Mouse (Mus musculus) erythroblast, embryonic 14.5 days (primary cell): ENCODE results near the gene Emc1. TPM values are rescaled to one million over a fixed set of nuclear protein-coding genes. Genes with fewer than 3 reads are reported as not detected.

Experiments used
- H3K27me3 ChIP-seq: 2 replicates; pipeline ENCODE4 v1.6.1; 2012; ENCODE audit warnings: inconsistent platforms; ENCODE audit not compliant: control insufficient read depth
- H3K36me3 ChIP-seq: 2 replicates; pipeline ENCODE4 v1.6.1; 2012; ENCODE audit warnings: mild to moderate bottlenecking, inconsistent platforms; ENCODE audit not compliant: control insufficient read depth
- H3K4me1 ChIP-seq: 2 replicates; pipeline ENCODE4 v1.6.1; 2012; ENCODE audit warnings: inconsistent platforms; ENCODE audit not compliant: control insufficient read depth
- H3K4me3 ChIP-seq: replicated peaks from 2 replicates; pipeline ENCODE3; 2012; ENCODE audit warnings: moderate library complexity, mild to moderate bottlenecking, inconsistent platforms
- H3K9me3 ChIP-seq: 2 replicates; pipeline ENCODE4 v1.6.1; 2012; ENCODE audit warnings: low read length, inconsistent platforms, mixed read lengths; ENCODE audit not compliant: control insufficient read depth
- GATA1 ChIP-seq: IDR thresholded peaks from 2 replicates; pipeline ENCODE4 v1.6.1; 2012; ENCODE audit warnings: low read length, inconsistent platforms, mixed read lengths
- TAL1 ChIP-seq: IDR thresholded peaks from 3 replicates; pipeline ENCODE4 v1.6.1; 2012; ENCODE audit warnings: low read length, inconsistent platforms, mixed read lengths
- polyA plus RNA-seq: library from polyadenylated mRNA; stranded (reverse); fragments of >175 nt; gene quantifications from 2 replicates; pipeline ENCODE4 v1.2.3, GENCODE M21; 2012

Gene Emc1
- polyA plus RNA-seq, 1 experiment = 0.37 TPM

DNA sequence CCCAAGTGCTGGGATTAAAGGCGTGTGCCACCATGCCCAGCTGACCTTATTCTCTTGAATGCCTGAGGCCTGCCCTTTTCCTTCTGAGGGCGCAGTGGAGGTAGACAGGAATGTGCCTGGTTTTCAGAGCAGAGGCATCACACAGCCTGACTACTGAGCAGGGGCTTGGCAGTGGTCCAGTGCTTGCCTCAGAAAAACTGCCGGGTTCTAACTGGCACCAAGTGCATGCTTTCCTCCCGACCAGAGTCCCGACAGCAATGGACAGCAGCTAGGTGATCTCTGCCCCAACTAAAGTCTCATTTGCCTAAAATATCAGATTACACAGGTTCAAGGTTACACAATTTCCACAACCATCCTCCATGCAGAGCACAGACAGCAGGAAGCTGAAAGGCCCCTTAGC, 8.7 kb upstream of the Emc1 start:
- Histone ChIP-seq H3K4me1 (peaks cover 2% of the 10 kb centered on the region), H3K36me3 (peaks cover 40% of the 10 kb centered on the region), H3K27me3 (no peaks in the 10 kb centered on the region), H3K4me3 (no peak overlapping the region), H3K9me3 (no peaks in the 10 kb centered on the region)
- TF ChIP-seq GATA1 (no peak), TAL1 (no peak)

DNA sequence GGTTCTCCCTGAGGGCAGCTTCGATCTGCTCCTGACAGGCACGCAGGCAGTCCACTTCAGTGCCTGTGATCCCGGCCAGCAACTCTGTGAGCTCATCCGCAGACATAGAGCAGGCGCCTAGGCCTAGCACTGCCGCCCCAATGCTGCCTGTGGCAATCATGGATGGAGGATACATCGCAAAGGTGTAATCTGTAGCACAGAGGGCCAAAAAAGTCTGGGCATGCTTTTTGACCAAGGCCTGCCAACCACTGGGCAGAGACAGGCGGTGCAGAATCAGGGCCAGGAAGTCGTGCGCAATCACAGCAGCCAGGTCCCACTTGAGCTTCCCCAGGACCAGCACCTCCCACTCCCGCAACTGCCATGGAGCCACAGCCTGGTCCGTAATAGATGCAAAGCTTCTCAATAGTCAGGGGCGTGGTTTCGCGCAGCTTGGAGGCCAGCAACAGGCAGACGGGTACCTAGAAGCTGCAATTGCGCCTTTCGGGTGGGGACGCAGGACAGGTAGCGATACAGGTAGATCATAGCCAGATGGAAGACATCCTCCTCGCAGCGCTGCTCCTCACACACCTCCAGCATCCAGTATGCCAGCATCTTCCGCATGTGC, 6.9 kb upstream of the Emc1 start:
- no peaks in the 10 kb centered on the region for H3K9me3 ChIP-seq
- H3K27me3 ChIP-seq = no peaks in the 10 kb centered on the region
- H3K36me3 ChIP-seq = peaks cover 56% of the 10 kb centered on the region
- TF ChIP-seq GATA1 (no peak), TAL1 (no peak)
- no peak overlapping the region for H3K4me3 ChIP-seq
- H3K4me1 ChIP-seq = peaks cover 12% of the 10 kb centered on the region

DNA sequence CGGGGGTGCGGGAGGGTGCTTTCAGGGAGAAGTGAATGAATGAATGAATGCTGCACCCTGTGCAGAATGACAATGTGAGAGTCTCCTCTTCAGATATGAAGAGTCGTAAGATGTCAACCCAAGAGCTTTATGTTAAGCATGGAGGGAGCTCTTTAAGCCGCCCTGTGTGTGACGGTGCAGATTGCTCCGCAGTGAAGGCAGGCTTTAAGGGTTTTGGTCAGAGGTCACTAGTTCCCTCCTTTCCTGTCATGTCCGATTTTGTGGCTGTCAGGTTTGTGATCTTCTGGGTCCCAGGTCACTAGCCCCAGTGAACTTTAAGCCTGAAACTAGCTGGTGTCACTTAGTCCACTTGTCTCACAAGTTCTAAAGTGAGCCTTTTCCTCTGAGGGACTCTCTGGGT, 445 bp downstream of the Emc1 start:
- TF ChIP-seq GATA1 = no peak
- TF ChIP-seq TAL1 = no peak
- Histone ChIP-seq H3K36me3 (peaks cover 65% of the 10 kb centered on the region), H3K4me1 (peaks cover 58% of the 10 kb centered on the region)

DNA sequence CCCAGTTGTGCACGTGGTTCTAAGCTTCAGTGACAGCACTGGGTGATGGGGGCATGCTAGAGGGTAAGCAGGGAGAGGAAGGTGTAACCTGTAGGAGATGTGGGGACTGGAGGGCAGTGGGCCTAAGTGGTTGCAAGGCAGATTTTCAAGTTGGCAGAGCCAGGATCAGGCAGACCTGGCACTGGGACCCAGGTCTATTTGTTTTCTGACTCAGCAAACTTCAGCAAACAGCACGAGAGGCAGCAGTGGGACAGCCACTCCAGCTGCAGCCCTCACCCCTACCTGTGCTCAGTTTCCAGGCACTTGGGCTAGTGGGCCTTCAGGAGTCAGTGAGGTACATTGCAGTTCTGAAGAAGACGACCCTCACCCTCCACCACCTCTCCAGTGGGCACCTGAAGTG, 4.8 kb downstream of the Emc1 start:
- H3K4me3 ChIP-seq = no peak overlapping the region
- peaks cover 65% of the 10 kb centered on the region for H3K4me1 ChIP-seq
- H3K9me3 ChIP-seq = no peaks in the 10 kb centered on the region
- peaks cover 83% of the 10 kb centered on the region for H3K36me3 ChIP-seq
- TF ChIP-seq TAL1 (no peak), GATA1 (no peak)
- no peaks in the 10 kb centered on the region for H3K27me3 ChIP-seq

More for the DNA sequence above, 445 bp downstream of the Emc1 start:
- Histone ChIP-seq H3K4me3 (peak overlapping the region; percentile 81), H3K9me3 (no peaks in the 10 kb centered on the region), H3K27me3 (no peaks in the 10 kb centered on the region)

DNA sequence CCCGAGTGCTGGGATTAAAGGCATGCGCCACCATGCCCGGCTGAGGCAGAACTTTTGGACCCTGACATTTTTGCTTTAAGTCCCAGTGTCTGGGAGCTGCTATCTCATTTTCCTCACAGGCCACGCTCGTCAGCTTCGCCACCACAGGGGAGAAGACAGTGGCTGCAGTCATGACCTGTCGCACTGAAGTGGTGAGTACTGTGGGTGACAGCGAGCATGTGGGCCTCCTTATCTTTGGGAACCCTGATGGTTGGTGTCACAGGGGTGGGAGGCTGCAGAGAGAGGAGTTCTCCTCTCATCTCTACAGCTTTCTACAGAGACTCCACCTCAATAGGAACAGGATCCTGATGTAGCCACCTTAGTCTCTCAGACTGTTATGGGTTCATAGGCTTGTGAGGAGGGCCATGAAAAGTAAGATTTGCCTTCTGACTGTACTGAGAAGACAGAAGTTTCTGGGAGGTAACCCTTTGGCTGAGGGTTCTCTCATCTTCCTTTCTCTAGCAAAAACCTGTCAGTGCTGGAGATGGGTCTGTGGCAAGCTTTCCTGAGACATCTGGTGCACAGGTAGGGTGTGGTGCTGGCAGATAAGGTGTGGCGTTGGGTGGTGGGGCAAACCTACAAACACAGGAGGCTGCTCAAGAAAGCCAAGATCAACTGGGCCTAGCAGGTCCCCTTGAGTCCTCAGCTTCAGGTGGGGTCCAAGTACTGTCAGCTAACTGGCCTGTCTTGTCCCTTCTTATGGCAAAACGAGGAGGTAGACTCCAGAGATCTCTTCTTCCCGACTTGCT, 8.6 kb downstream of the Emc1 start:
- no peaks in the 10 kb centered on the region for H3K9me3 ChIP-seq
- peak overlapping the region; percentile 40 for H3K4me3 ChIP-seq
- peaks cover 99% of the 10 kb centered on the region for H3K36me3 ChIP-seq
- TF ChIP-seq GATA1 (no peak), TAL1 (peak; percentile 56)
- peaks cover 55% of the 10 kb centered on the region for H3K4me1 ChIP-seq
- H3K27me3 ChIP-seq = no peaks in the 10 kb centered on the region

DNA sequence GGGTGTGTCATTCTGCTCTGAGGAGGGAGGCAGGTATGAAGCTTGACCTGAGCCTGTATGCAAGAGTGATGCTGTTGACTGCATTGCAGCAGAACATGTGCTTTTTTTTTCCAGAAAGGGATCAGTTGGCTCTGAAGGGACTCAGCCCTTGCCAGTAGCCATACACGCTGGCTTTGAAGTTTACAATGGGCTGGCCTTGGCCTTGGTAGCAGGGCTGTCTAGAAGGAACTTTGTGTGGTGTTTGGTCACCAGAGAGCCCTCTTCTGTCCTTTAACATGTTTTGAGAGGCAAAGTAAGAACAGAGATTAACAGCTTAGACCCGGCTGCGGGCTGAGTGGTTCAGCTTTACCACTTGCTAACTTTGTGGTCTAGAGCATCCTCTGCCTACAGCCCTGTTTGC, 14.9 kb downstream of the Emc1 start:
- H3K27me3 ChIP-seq = no peaks in the 10 kb centered on the region
- H3K4me1 ChIP-seq = peaks cover 12% of the 10 kb centered on the region
- no peak for TF ChIP-seq GATA1
- TF ChIP-seq TAL1 = no peak
- H3K4me3 ChIP-seq = no peak overlapping the region
- peaks cover 98% of the 10 kb centered on the region for H3K36me3 ChIP-seq
- H3K9me3 ChIP-seq = no peaks in the 10 kb centered on the region

DNA sequence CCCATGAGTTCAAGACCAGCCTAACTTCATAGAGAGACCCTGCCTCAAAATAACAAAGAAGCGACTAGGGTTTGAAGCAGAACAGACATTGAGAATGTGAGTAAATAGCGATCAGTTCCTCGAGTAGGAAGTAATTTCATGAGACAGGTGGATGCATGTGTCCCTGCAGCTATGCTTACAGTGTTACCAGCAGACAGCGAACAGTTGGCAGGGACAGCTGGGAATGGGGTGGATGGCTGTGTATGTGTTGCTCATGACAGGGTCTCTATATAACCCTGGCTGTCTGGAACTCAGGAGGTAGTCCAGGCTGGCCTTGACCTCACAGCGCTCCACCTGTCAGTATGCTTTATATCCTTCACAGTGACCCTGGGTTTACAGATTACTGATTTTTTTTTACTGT, 15.7 kb downstream of the Emc1 start:
- Histone ChIP-seq H3K36me3 (peaks cover 98% of the 10 kb centered on the region), H3K4me1 (peaks cover 5% of the 10 kb centered on the region), H3K27me3 (no peaks in the 10 kb centered on the region), H3K4me3 (no peak overlapping the region), H3K9me3 (no peaks in the 10 kb centered on the region)
- TF ChIP-seq GATA1 = no peak
- TF ChIP-seq TAL1 = no peak

DNA sequence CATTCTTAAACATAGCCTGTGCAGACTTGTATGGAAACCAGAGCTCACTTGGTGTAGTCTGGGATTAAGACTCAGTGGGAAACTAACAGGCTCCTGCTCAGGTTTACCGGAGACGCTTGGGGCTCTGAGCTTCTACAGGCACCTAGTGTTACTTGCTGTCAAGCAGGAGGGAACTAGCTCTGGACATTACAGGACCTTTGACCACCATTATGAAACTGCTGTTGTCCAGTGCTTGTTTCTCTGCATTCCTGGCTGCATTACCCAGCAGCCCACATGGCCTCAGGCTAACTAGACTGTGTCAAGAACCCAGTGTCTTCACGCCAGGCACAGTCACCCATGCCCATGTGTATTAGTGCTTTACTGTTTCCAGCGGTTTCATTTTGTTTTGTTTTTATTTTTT, 20.7 kb downstream of the Emc1 start:
- TF ChIP-seq GATA1 (no peak), TAL1 (no peak)
- H3K4me3 ChIP-seq = no peak overlapping the region

DNA sequence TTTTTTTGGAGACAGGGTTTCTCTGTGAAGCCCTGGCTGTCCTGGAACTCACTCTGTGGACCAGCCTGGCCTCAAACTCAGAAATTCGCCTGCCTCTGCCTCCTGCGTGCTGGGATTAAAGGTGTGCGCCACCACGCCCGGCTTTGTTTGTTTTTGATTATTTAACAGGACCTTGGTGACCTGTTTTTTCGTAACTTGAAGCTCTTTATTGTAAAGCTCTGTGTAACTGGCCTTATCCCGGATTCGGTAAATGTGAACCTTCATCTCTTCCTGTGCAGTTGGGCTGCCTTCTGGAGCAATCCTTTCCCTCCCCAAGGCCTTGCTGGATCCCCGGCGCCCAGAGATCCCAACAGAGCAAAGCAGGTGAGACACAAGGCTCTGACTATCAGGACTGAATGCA, 21.1 kb downstream of the Emc1 start:
- Histone ChIP-seq H3K4me3 (no peak overlapping the region), H3K27me3 (no peaks in the 10 kb centered on the region), H3K4me1 (peaks cover 3% of the 10 kb centered on the region), H3K36me3 (peaks cover 96% of the 10 kb centered on the region), H3K9me3 (no peaks in the 10 kb centered on the region)
- no peak for TF ChIP-seq GATA1
- no peak for TF ChIP-seq TAL1

More for the DNA sequence above, 20.7 kb downstream of the Emc1 start:
- H3K27me3 ChIP-seq = no peaks in the 10 kb centered on the region
- peaks cover 1% of the 10 kb centered on the region for H3K4me1 ChIP-seq
- no peaks in the 10 kb centered on the region for H3K9me3 ChIP-seq
- H3K36me3 ChIP-seq = peaks cover 98% of the 10 kb centered on the region

DNA sequence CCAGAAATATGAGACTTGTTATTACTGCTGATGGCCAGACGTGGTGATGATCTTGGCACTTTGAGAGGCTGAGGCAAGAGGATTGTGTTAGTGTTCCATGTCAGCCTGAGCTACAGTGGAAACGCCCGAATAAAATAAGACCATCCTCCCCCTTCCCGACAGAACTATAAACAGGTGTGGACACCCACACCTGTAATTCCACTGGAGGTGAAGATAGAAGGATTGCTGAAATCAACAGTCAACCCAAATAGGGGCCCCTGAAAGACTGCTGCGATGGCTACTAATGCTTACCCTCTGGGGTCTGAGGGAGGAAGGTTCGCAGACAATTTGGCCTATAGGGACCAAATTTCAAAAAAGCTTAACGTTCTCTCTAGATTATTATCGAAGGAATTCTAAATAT, 27.3 kb downstream of the Emc1 start:
- no peaks in the 10 kb centered on the region for H3K9me3 ChIP-seq
- TF ChIP-seq GATA1 (no peak), TAL1 (no peak)
- H3K4me3 ChIP-seq = peak overlapping the region; percentile 96
- no peaks in the 10 kb centered on the region for H3K27me3 ChIP-seq
- H3K36me3 ChIP-seq = peaks cover 56% of the 10 kb centered on the region
- peaks cover 45% of the 10 kb centered on the region for H3K4me1 ChIP-seq
